Mouse (Mus musculus) G1E (cell line): ENCODE measurements at regions not wholly inside any gene's neighbourhood (a gene's known extent, or its start where the extent isn't known, plus 50 kb on each side); places are given as distances from the start of the nearest gene placed in this dataset.

Source experiments
- CTCF ChIP-seq: IDR thresholded peaks from 2 replicates; pipeline ENCODE4 v1.5.1; 2012; ENCODE audit warnings: low read depth, low read length, inconsistent platforms, mixed read lengths
- GATA1 ChIP-seq: IDR thresholded peaks from 2 replicates; pipeline ENCODE4 v1.6.1; 2012; ENCODE audit warnings: borderline replicate concordance, low read length, inconsistent platforms, mixed read lengths

DNA sequence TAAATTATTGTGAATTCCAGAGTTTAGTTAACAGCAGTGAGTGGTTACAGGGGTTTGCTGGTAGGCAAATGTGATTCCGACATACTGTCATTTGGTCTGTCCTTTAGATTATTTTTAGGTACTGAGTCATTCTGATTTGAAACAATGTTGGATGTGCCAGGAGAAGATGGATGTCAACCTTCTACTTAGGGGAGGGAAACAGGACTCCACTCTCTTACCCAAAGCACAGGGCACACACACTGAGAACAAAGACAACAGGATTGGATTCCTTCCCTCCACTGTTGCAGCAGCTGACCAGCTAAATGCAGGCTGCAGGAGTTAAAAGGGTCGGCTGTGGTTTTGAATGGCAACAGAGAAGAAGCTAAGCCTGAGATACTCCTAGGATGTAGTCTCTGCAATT lies 186.7 kb upstream of the Pter start:
- TF ChIP-seq GATA1, result no peak
- no peak for TF ChIP-seq CTCF
